Mouse (Mus musculus): ENCODE data around the gene Ccnk. TPM values are rescaled to one million over a fixed set of nuclear protein-coding genes. Genes with fewer than 3 reads are reported as not detected.

Gene Ccnk
- polyA plus RNA-seq, 1 experiment, result 23.6 TPM

DNA sequence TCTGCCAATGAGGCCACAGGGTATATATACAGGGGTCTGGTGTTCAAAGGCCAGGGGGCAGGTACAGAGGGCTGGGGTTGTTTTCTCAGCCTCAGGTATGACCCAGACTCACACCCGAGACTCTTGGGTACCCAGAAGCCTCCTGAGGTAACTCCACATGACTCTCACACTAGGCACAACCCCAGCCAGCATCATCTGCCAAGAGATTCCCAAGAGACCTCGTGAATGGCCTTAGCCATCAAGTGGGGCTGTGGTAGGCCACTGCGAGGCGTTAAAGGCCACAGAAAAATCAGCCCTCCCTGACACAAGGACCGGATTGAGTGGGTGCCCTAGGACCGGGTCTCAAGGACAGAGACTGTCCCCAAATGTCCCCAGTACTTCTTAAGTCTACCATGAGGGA is 33.1 kb downstream of the Ccnk start:
- no peak for TF ChIP-seq MYOD1 (IDR thresholded peaks at IDR 0.05; ENCODE audit: control insufficient read depth, insufficient read length, low read depth)
- TF ChIP-seq MYOG (IDR thresholded peaks at IDR 0.05; ENCODE audit: control insufficient read depth, extremely low read depth, insufficient read length), result no peak
- TF ChIP-seq CEBPB (IDR thresholded peaks at IDR 0.05; ENCODE audit: low read depth), result no peak
- TF ChIP-seq USF1 (IDR thresholded peaks at IDR 0.05; ENCODE audit: low read depth), result no peak
- no peak for TF ChIP-seq CTCF (IDR thresholded peaks at IDR 0.05; ENCODE audit: control insufficient read depth, insufficient read depth, insufficient read length)
- TF ChIP-seq FOSL1 (IDR thresholded peaks at IDR 0.05; ENCODE audit: insufficient read depth, low read length, poor library complexity, severe bottlenecking), result no peak
- no peak for TF ChIP-seq MAX (IDR thresholded peaks at IDR 0.05)
- H3ac ChIP-seq (ENCODE audit: control insufficient read depth, insufficient read length, low read depth), result no peak overlapping the region
- H3K79me2 ChIP-seq (ENCODE audit: control insufficient read depth, insufficient read depth), result no peaks in the 10 kb centered on the region
- no peak overlapping the region for H3K4me3 ChIP-seq (ENCODE audit: insufficient read depth, poor library complexity, severe bottlenecking)
- H3K27me3 ChIP-seq (ENCODE audit: control insufficient read depth, insufficient read depth, insufficient read length), result no peaks in the 10 kb centered on the region
- no peaks in the 10 kb centered on the region for H3K36me3 ChIP-seq (ENCODE audit: control insufficient read depth, insufficient read depth)
- no peaks in the 10 kb centered on the region for H3K79me3 ChIP-seq (ENCODE audit: low read depth)

DNA sequence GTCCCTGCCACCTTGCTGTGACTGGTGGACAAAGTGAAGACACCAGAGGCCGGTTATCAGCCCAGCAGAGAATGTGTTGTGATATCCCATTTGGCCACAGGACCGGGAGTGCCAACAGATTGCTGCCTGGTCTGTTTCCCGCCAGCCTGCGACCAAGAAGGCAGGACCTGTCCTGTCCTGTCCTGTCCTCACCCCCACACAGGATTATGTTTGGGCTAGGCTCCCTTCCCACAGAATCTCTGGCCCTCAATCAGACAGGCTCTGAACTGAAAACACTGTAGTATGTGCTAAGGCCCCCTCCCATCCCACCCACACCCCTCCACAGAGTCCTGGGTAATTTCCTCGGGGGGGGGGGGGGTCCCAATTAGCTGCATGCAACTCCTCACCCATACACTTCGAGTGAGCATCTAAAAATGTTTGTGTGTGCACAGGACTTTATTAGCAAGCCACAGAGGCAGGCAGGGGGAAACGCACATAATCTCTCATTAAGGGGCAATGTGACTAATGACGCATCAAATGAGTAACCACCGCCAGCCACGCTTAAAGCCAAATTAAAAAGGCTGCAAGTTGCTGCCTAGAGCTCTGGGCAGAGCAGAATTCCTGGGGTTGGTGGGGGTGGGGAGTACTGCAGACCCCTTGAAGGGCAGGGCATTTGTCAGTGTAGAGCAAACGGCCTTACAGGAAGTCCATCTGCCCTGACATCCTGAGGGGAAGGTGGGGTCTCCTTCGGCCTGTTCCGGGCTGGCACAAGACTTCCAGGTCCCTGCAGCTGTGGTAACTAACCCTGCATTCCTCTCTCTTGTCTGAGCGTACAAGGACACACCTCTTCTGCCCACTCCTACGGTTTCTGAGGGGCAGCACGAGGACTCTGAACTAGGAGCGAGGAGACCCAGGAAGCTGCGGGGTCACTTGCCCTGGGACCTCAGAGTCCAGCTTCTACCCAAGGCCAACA is 34.0 kb downstream of the Ccnk start:
- no peaks in the 10 kb centered on the region for H3K36me3 ChIP-seq (ENCODE audit: control insufficient read depth, insufficient read depth)
- peak overlapping the region; percentile 24 for H3ac ChIP-seq (ENCODE audit: control insufficient read depth, insufficient read length, low read depth)
- no peak overlapping the region for H3K4me3 ChIP-seq (ENCODE audit: insufficient read depth, poor library complexity, severe bottlenecking)
- no peaks in the 10 kb centered on the region for H3K79me2 ChIP-seq (ENCODE audit: control insufficient read depth, insufficient read depth)
- H3K27me3 ChIP-seq (ENCODE audit: control insufficient read depth, insufficient read depth, insufficient read length), result no peaks in the 10 kb centered on the region
- no peak for TF ChIP-seq MYOG (IDR thresholded peaks at IDR 0.05; ENCODE audit: control insufficient read depth, extremely low read depth, insufficient read length)
- no peak for TF ChIP-seq CEBPB (IDR thresholded peaks at IDR 0.05; ENCODE audit: low read depth)
- no peak for TF ChIP-seq MAX (IDR thresholded peaks at IDR 0.05)
- TF ChIP-seq USF1 (IDR thresholded peaks at IDR 0.05; ENCODE audit: low read depth), result no peak
- TF ChIP-seq CTCF (IDR thresholded peaks at IDR 0.05; ENCODE audit: control insufficient read depth, insufficient read depth, insufficient read length), result no peak
- no peak for TF ChIP-seq FOSL1 (IDR thresholded peaks at IDR 0.05; ENCODE audit: insufficient read depth, low read length, poor library complexity, severe bottlenecking)
- TF ChIP-seq MYOD1 (IDR thresholded peaks at IDR 0.05; ENCODE audit: control insufficient read depth, insufficient read length, low read depth), result no peak
- no peaks in the 10 kb centered on the region for H3K79me3 ChIP-seq (ENCODE audit: low read depth)

DNA sequence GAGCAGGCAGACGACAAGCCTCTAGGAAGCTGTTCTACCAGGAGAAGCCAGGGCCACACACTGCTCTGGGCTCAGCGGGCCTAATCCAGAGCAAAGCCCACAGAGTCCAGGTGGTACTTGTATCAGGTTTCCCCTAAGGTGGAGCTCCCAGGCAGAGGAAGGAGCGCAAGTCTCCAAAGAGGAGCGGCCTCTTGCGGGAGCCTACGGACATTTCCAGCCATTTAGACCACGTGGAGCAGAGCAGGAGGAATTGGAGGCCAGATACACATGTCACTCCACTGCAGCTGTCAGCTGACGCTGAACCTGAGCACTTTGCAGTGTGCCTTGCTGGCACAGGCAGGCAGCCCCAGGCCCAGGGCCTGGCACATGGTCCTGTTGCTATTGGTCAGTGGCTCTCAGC is 35.7 kb downstream of the Ccnk start:
- H3K27me3 ChIP-seq (ENCODE audit: control insufficient read depth, insufficient read depth, insufficient read length), result no peaks in the 10 kb centered on the region
- no peaks in the 10 kb centered on the region for H3K36me3 ChIP-seq (ENCODE audit: control insufficient read depth, insufficient read depth)
- H3ac ChIP-seq (ENCODE audit: control insufficient read depth, insufficient read length, low read depth), result no peak overlapping the region
- no peaks in the 10 kb centered on the region for H3K79me3 ChIP-seq (ENCODE audit: low read depth)
- TF ChIP-seq USF1 (IDR thresholded peaks at IDR 0.05; ENCODE audit: low read depth), result no peak
- no peak for TF ChIP-seq MYOG (IDR thresholded peaks at IDR 0.05; ENCODE audit: control insufficient read depth, extremely low read depth, insufficient read length)
- no peak for TF ChIP-seq CTCF (IDR thresholded peaks at IDR 0.05; ENCODE audit: control insufficient read depth, insufficient read depth, insufficient read length)
- TF ChIP-seq MYOD1 (IDR thresholded peaks at IDR 0.05; ENCODE audit: control insufficient read depth, insufficient read length, low read depth), result no peak
- TF ChIP-seq CEBPB (IDR thresholded peaks at IDR 0.05; ENCODE audit: low read depth), result no peak
- no peak for TF ChIP-seq MAX (IDR thresholded peaks at IDR 0.05)
- TF ChIP-seq FOSL1 (IDR thresholded peaks at IDR 0.05; ENCODE audit: insufficient read depth, low read length, poor library complexity, severe bottlenecking), result no peak
- no peak overlapping the region for H3K4me3 ChIP-seq (ENCODE audit: insufficient read depth, poor library complexity, severe bottlenecking)
- H3K79me2 ChIP-seq (ENCODE audit: control insufficient read depth, insufficient read depth), result no peaks in the 10 kb centered on the region

DNA sequence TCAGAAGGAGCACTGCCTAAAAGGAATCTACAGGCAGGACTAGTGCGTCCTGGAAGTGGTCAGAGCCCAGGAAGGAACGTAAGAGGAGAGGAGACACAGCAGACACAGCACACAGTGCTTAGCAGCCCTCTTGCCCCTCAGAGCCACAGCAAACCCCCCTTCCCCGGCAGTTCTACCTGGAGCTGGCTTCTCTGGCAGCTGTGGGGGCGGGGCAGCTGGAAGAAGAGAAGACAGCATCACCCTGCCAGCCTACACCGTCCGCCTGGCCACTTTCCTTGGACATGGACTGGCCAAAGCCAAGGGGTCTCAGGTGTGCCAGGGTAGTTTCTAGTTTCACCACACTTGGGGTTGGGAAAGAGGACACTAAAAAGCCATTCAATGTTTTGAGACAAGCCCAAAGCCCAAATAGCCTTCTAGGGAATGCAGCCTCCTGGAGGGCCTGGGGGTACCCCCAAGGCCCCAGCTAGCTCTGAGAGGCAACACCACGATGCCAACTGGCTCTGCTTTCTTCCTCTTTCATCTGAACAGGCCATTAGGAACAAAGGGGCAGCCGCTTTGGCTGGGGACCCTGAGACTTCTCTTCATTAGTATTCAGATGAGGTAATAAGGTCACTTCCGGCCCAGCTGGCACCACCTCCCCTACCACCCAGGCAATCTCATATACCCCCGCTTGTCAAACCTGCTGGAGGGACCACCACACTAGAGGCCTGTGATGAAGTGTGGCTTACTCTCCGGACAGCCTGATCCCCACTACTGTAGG is 37.4 kb downstream of the Ccnk start:
- no peaks in the 10 kb centered on the region for H3K36me3 ChIP-seq (ENCODE audit: control insufficient read depth, insufficient read depth)
- H3K4me3 ChIP-seq (ENCODE audit: insufficient read depth, poor library complexity, severe bottlenecking), result no peak overlapping the region
- H3K27me3 ChIP-seq (ENCODE audit: control insufficient read depth, insufficient read depth, insufficient read length), result no peaks in the 10 kb centered on the region
- H3ac ChIP-seq (ENCODE audit: control insufficient read depth, insufficient read length, low read depth), result no peak overlapping the region
- H3K79me3 ChIP-seq (ENCODE audit: low read depth), result no peaks in the 10 kb centered on the region
- TF ChIP-seq CTCF (IDR thresholded peaks at IDR 0.05; ENCODE audit: control insufficient read depth, insufficient read depth, insufficient read length), result no peak
- no peak for TF ChIP-seq CEBPB (IDR thresholded peaks at IDR 0.05; ENCODE audit: low read depth)
- no peak for TF ChIP-seq MYOD1 (IDR thresholded peaks at IDR 0.05; ENCODE audit: control insufficient read depth, insufficient read length, low read depth)
- no peak for TF ChIP-seq MYOG (IDR thresholded peaks at IDR 0.05; ENCODE audit: control insufficient read depth, extremely low read depth, insufficient read length)
- no peak for TF ChIP-seq MAX (IDR thresholded peaks at IDR 0.05)
- no peak for TF ChIP-seq FOSL1 (IDR thresholded peaks at IDR 0.05; ENCODE audit: insufficient read depth, low read length, poor library complexity, severe bottlenecking)
- no peak for TF ChIP-seq USF1 (IDR thresholded peaks at IDR 0.05; ENCODE audit: low read depth)
- no peaks in the 10 kb centered on the region for H3K79me2 ChIP-seq (ENCODE audit: control insufficient read depth, insufficient read depth)

DNA sequence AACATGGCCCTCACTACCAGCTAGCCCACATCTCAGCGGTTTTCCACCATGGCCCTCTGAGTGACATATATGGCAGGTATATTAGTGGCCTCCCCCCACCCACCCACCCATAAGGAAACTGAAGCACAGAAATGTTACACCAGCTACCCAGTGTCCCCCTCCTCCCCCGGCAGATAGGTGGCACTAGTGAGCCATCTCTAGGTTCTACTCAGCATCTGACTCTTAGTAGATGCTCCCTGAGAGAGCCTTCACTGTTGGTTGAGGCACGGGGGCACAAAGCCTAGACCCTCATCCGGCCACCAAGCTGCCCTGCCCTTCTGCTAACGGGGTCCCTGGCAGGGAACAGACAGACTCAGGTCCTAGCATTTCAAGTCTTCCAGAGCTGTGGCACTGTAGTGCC is 38.2 kb downstream of the Ccnk start:
- H3K36me3 ChIP-seq (ENCODE audit: control insufficient read depth, insufficient read depth), result no peaks in the 10 kb centered on the region
- TF ChIP-seq CTCF (IDR thresholded peaks at IDR 0.05; ENCODE audit: control insufficient read depth, insufficient read depth, insufficient read length) (peak; percentile 34), FOSL1 (IDR thresholded peaks at IDR 0.05; ENCODE audit: insufficient read depth, low read length, poor library complexity, severe bottlenecking) (no peak), USF1 (IDR thresholded peaks at IDR 0.05; ENCODE audit: low read depth) (no peak), MYOG (IDR thresholded peaks at IDR 0.05; ENCODE audit: control insufficient read depth, extremely low read depth, insufficient read length) (no peak), CEBPB (IDR thresholded peaks at IDR 0.05; ENCODE audit: low read depth) (no peak), MAX (IDR thresholded peaks at IDR 0.05) (no peak)

More for the DNA sequence above, 38.2 kb downstream of the Ccnk start:
- Histone ChIP-seq H3K4me3 (ENCODE audit: insufficient read depth, poor library complexity, severe bottlenecking) (no peak overlapping the region), H3K79me3 (ENCODE audit: low read depth) (no peaks in the 10 kb centered on the region), H3K27me3 (ENCODE audit: control insufficient read depth, insufficient read depth, insufficient read length) (no peaks in the 10 kb centered on the region), H3K79me2 (ENCODE audit: control insufficient read depth, insufficient read depth) (no peaks in the 10 kb centered on the region), H3ac (ENCODE audit: control insufficient read depth, insufficient read length, low read depth) (no peak overlapping the region)

Data from C2C12 (cell line).